In the genomic region with DNA sequence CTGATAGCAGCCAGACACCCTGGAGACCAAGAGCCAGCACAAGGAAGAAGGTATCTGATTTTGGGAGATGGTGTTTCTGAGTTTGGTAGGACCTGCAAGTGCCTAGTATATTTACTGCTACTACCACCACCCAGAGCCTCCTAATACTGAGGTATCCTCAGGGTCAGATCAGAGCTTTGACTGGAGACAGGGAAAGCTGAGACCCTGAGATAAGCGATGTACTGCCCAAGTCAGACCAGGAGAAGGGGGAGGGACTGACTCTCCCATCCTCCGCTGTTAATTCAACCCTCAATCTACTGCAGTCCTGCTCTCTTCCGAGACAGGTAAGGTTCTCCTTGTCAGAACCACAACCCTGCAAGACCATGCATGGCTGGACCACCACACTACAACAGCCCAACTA, we compare ENCODE assay signal across 25 mouse cellular contexts. TPM values are rescaled to one million over a fixed set of nuclear protein-coding genes. Genes with fewer than 3 reads are reported as not detected.
DNase-seq lines count a peak whose midpoint lies in the region; ATAC-seq and TF ChIP-seq lines count a peak whose summit lies in the region.
"Had no signal": no experiment of that assay in that cellular context is flagged by ENCODE, and none has a peak within 500 bp of the region (broad histone marks: within the 10 kb centered on the region; RNA-seq: fewer than 3 reads in every experiment).

No protein-coding gene starts in this region.

- H3K36me3 ChIP-seq in heart, embryonic 13.5 days = no peaks in the 10 kb centered on the region
- H3K36me3 ChIP-seq in liver, embryonic 11.5 days (ENCODE audit: control insufficient read depth, insufficient read depth, low read length) = no peaks in the 10 kb centered on the region
- no peaks in the 10 kb centered on the region for H3K36me3 ChIP-seq in liver, postnatal 0 days (replicated peaks; ENCODE audit: insufficient read depth, low read length)
- peaks cover 17% of the 10 kb centered on the region for H3K36me3 ChIP-seq in liver, embryonic 13.5 days
- H3K36me3 ChIP-seq: hindbrain, embryonic 15.5 days; stomach, embryonic 15.5 days had no signal

- H3K4me1 ChIP-seq in heart, embryonic 13.5 days = peaks cover 100% of the 10 kb centered on the region
- H3K4me1 ChIP-seq in liver, embryonic 11.5 days (replicated peaks; ENCODE audit: control insufficient read depth, insufficient read depth, low read length) = peaks cover 49% of the 10 kb centered on the region
- H3K4me1 ChIP-seq in liver, postnatal 0 days (ENCODE audit: insufficient read depth) = peaks cover 23% of the 10 kb centered on the region
- H3K4me1 ChIP-seq in liver, embryonic 13.5 days (replicated peaks) = peaks cover 98% of the 10 kb centered on the region

- peak overlapping the region; percentile 97 for H3K27ac ChIP-seq in heart, embryonic 13.5 days (replicated peaks)
- H3K27ac ChIP-seq in liver, embryonic 11.5 days (ENCODE audit: low read depth, low read length) = no peak overlapping the region
- H3K27ac ChIP-seq in liver, postnatal 0 days (ENCODE audit: low read depth) = no peak overlapping the region
- peak overlapping the region; percentile 69 for H3K27ac ChIP-seq in liver, embryonic 13.5 days
- H3K27ac ChIP-seq: hindbrain, embryonic 15.5 days; kidney, postnatal 0 days; left cerebral cortex, adult 2 months; stomach, embryonic 15.5 days had no signal

- H3K9me3 ChIP-seq in heart, embryonic 13.5 days = no peaks in the 10 kb centered on the region
- H3K9me3 ChIP-seq in liver, embryonic 11.5 days (ENCODE audit: control insufficient read depth, low read length) = no peaks in the 10 kb centered on the region
- no peaks in the 10 kb centered on the region for H3K9me3 ChIP-seq in liver, postnatal 0 days (ENCODE audit: low read length)
- H3K9me3 ChIP-seq in liver, embryonic 13.5 days (replicated peaks) = no peaks in the 10 kb centered on the region
- H3K9me3 ChIP-seq: hindbrain, embryonic 15.5 days; stomach, embryonic 15.5 days had no signal

- no peak for TF ChIP-seq CTCF in liver, postnatal 0 days (IDR thresholded peaks at IDR 0.05; ENCODE audit: low read depth)

- DNase-seq in heart, postnatal 14 days = no peak
- no peak for DNase-seq in liver, embryonic 11.5 days (ENCODE audit: low spot score)
- DNase-seq in liver, postnatal 0 days = no peak
- DNase-seq in liver, embryonic 13.5 days = peak; percentile 38
- no peak for DNase-seq in spleen, adult 18-20 months
- no peak for DNase-seq in kidney, postnatal 4 days
- DNase-seq: adrenal gland, adult 8-10 months; cerebellum, adult 2 months; cerebellum, postnatal 25 days; embryo, embryonic 11 days; forebrain, postnatal 0 days; gastrocnemius, postnatal 14 days; kidney, adult 2 months; lung, adult 18-20 months; lung, postnatal 14 days; right cerebral cortex, adult 18-20 months; right cerebral cortex, postnatal 4 days; thymus, postnatal 36 days had no signal

- peak overlapping the region; percentile 11 for H3K4me2 ChIP-seq in heart, embryonic 13.5 days
- H3K4me2 ChIP-seq in liver, embryonic 11.5 days = peak overlapping the region; percentile 19; the same call in 1 of the 2 replicates
- H3K4me2 ChIP-seq in liver, postnatal 0 days (ENCODE audit: low read depth, low read length) = no peak overlapping the region
- H3K4me2 ChIP-seq in liver, embryonic 13.5 days = 0 out of 2 replicates have a peak overlapping the region, but pooled peaks have one; percentile 20
- H3K4me2 ChIP-seq: hindbrain, embryonic 15.5 days; midbrain, embryonic 11.5 days; stomach, embryonic 15.5 days had no signal

- intact Hi-C loops in heart, postnatal 14 days (cut with DNase I) = loop anchor here (5.0 kb wide), 1 partner anchor 50 kb away; no protein-coding TSS in a partner anchor

- H3K9ac ChIP-seq in heart, embryonic 13.5 days = peak overlapping the region; percentile 54
- H3K9ac ChIP-seq in liver, embryonic 11.5 days (ENCODE audit: low read depth, low read length) = no peak overlapping the region
- no peak overlapping the region for H3K9ac ChIP-seq in liver, postnatal 0 days (replicated peaks)
- peak overlapping the region; percentile 34 for H3K9ac ChIP-seq in liver, embryonic 13.5 days
- H3K9ac ChIP-seq: forebrain, postnatal 0 days; hindbrain, embryonic 15.5 days; stomach, embryonic 15.5 days had no signal

- TF ChIP-seq EP300 in liver, postnatal 0 days (IDR thresholded peaks at IDR 0.05; ENCODE audit: low read depth) = no peak

- no peak for ATAC-seq in heart, embryonic 13.5 days (ENCODE audit: extremely low read depth, insufficient number of reproducible peaks, low FRiP score, low TSS enrichment)
- peak; percentile 67 for ATAC-seq in liver, embryonic 11.5 days (replicated peaks; ENCODE audit: low FRiP score)
- no peak for ATAC-seq in liver, postnatal 0 days
- peak; percentile 78 for ATAC-seq in liver, embryonic 13.5 days (ENCODE audit: low read depth)
- ATAC-seq: activated CD4-positive, CD25-positive, alpha-beta regulatory T cell, adult 4 months; forebrain, postnatal 0 days had no signal

- WGBS in heart, embryonic 13.5 days = 19% methylated on average over 3 of the region's 3 CpGs
- WGBS in liver, embryonic 11.5 days = 37% methylated on average over 3 of the region's 3 CpGs
- 59% methylated on average over 3 of the region's 3 CpGs for whole genome bisulfite sequencing in liver, postnatal 0 days (ENCODE audit: insufficient replicate concordance)
- WGBS in liver, embryonic 13.5 days (ENCODE audit: insufficient replicate concordance) = 40% methylated on average over 3 of the region's 3 CpGs

- peaks cover 11% of the 10 kb centered on the region for H3K27me3 ChIP-seq in heart, embryonic 13.5 days (replicated peaks)
- H3K27me3 ChIP-seq in liver, embryonic 11.5 days (replicated peaks; ENCODE audit: control insufficient read depth, insufficient read depth, low read length) = no peaks in the 10 kb centered on the region
- H3K27me3 ChIP-seq in liver, postnatal 0 days (ENCODE audit: insufficient read depth, low read length) = no peaks in the 10 kb centered on the region
- no peaks in the 10 kb centered on the region for H3K27me3 ChIP-seq in liver, embryonic 13.5 days
- H3K27me3 ChIP-seq: hindbrain, embryonic 15.5 days; stomach, embryonic 15.5 days had no signal

- no peak overlapping the region for H3K4me3 ChIP-seq in heart, embryonic 13.5 days
- H3K4me3 ChIP-seq in liver, embryonic 11.5 days (ENCODE audit: low read depth, low read length) = no peak overlapping the region
- no peak overlapping the region for H3K4me3 ChIP-seq in liver, postnatal 0 days (ENCODE audit: low read depth, low read length)
- H3K4me3 ChIP-seq in liver, embryonic 13.5 days (replicated peaks) = no peak overlapping the region
- H3K4me3 ChIP-seq: hindbrain, embryonic 15.5 days; left cerebral cortex, adult 2 months; stomach, embryonic 15.5 days had no signal

RNA-seq across cellular contexts. Expression of gene Shb, which starts 55.2 kb away (rescaled TPM):
- 8.6 and 8.8 TPM in 2 replicates for polyA plus RNA-seq in heart, embryonic 13.5 days (2015; fragmentation: Nextera tagmentation; extraction: Ambion mirVana)
- 10 to 100 TPM; 29.7 to 46.1 TPM for total RNA-seq in heart, postnatal 14 days (2021)
- 6.1 and 6.2 TPM in 2 replicates for polyA plus RNA-seq in liver, embryonic 11.5 days (2014; fragmentation: Nextera tagmentation; extraction: Ambion mirVana)
- 2.5 and 3.2 TPM in 2 replicates for polyA plus RNA-seq in liver, postnatal 0 days (2015; fragmentation: Nextera tagmentation; extraction: Ambion mirVana)
- polyA plus RNA-seq in liver, embryonic 13.5 days (2015; fragmentation: Nextera tagmentation; extraction: Ambion mirVana) = 2.3 and 3.0 TPM in 2 replicates
- polyA plus RNA-seq: activated CD4-positive, CD25-positive, alpha-beta regulatory T cell, adult 4 months had no signal

Comparison
In these comparisons a context has a peak if more than half of its experiments do, and no peak if none do; other contexts are left out.
1. ATAC-seq: peak in liver, embryonic 11.5 days (single experiment) and liver, embryonic 13.5 days (single experiment); none in heart, embryonic 13.5 days (single experiment) and liver, postnatal 0 days (single experiment).
2. H3K27ac ChIP-seq: peak in heart, embryonic 13.5 days (single experiment) and liver, embryonic 13.5 days (single experiment); none in liver, embryonic 11.5 days (single experiment) and liver, postnatal 0 days (single experiment).
3. H3K9ac ChIP-seq: peak in heart, embryonic 13.5 days (single experiment) and liver, embryonic 13.5 days (single experiment); none in liver, embryonic 11.5 days (single experiment) and liver, postnatal 0 days (single experiment).